Mouse (Mus musculus) G1E (cell line): ENCODE measurements around the gene Coro6.

ENCODE experiments used
- CTCF ChIP-seq: IDR thresholded peaks from 2 replicates; pipeline ENCODE4 v1.5.1; 2012; ENCODE audit warnings: low read depth, low read length, inconsistent platforms, mixed read lengths
- GATA1 ChIP-seq: IDR thresholded peaks from 2 replicates; pipeline ENCODE4 v1.6.1; 2012; ENCODE audit warnings: borderline replicate concordance, low read length, inconsistent platforms, mixed read lengths
- POLR2AphosphoS5 ChIP-seq: IDR thresholded peaks from 2 replicates; pipeline ENCODE4 v1.6.1; 2012; ENCODE audit warnings: low read depth, low read length, inconsistent platforms; ENCODE audit not compliant: insufficient replicate concordance
- TAL1 ChIP-seq: conservative IDR thresholded peaks from 2 replicates; pipeline ENCODE4 v1.6.1; 2012; ENCODE audit warnings: low read depth, low read length, inconsistent platforms, mixed read lengths

GRCm38 (mm10) chr11:77471407-77471806, 9.2 kb downstream of the Coro6 start:
- TF ChIP-seq CTCF (no peak), TAL1 (no peak), GATA1 (no peak), POLR2AphosphoS5 (no peak)
